16 mouse cellular contexts compared by ENCODE assay signal in the genomic region with DNA sequence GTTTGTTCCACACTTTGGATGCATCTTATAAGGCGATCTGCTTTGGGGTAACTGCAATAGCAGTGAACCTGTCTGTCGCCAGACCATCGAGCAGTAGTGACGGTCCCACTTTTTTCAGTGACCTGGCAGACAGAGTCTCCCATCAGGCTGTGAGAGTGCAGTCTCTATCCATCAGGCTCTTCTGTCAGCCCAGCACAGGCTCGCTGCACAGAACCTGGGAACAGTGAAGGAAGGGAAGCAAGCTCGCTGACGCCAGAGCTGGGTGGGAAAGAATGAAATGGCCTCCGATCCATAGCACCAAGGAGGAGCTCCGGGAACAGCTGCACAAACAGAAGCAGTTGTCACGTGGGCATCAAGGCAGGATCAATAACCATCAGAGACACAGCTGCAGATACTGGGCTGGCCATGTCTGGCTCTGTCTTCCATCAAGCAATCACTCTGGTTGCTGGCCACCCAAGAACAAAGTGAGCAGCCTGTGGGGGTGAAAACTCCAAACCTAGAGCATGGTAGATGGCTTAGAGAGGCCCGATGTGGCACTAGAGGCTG. TPM values are rescaled to one million over a fixed set of nuclear protein-coding genes. Genes with fewer than 3 reads are reported as not detected.
"Had no signal": no experiment of that assay in that cellular context is flagged by ENCODE, and none has a peak within 500 bp of the region (broad histone marks: within the 10 kb centered on the region; RNA-seq: fewer than 3 reads in every experiment).

No protein-coding gene starts in this region.

- H3K4me1 ChIP-seq: limb, embryonic 13.5 days; liver, embryonic 12.5 days; megakaryocyte, embryonic 14.5 days; neural tube, embryonic 12.5 days had no signal

- H3K4me2 ChIP-seq: limb, embryonic 13.5 days; liver, embryonic 12.5 days; lung, embryonic 14.5 days; neural tube, embryonic 12.5 days had no signal

- ATAC-seq: liver, embryonic 12.5 days had no signal

- H3K9ac ChIP-seq: limb, embryonic 13.5 days; liver, embryonic 12.5 days; lung, embryonic 14.5 days; neural tube, embryonic 12.5 days had no signal

- DNase-seq: kidney, adult 11 months; kidney, adult 9 months; kidney, postnatal 14 days; lung, embryonic 14.5 days; lung, postnatal 10 days; midbrain, embryonic 14.5 days; thymus, adult 2 months; thymus, postnatal 36 days had no signal

- H3K36me3 ChIP-seq: limb, embryonic 13.5 days; liver, embryonic 12.5 days; neural tube, embryonic 12.5 days had no signal

- H3K27ac ChIP-seq: left cerebral cortex, adult 2 months; limb, embryonic 13.5 days; liver, embryonic 12.5 days; macrophage; neural tube, embryonic 12.5 days had no signal

- H3K9me3 ChIP-seq: limb, embryonic 13.5 days; liver, embryonic 12.5 days; megakaryocyte, embryonic 14.5 days; neural tube, embryonic 12.5 days had no signal

- H3K27me3 ChIP-seq: limb, embryonic 13.5 days; liver, embryonic 12.5 days; neural tube, embryonic 12.5 days had no signal

- H3K4me3 ChIP-seq: left cerebral cortex, adult 2 months; limb, embryonic 13.5 days; liver, embryonic 12.5 days; megakaryocyte, embryonic 14.5 days; neural tube, embryonic 12.5 days had no signal

RNA-seq across cellular contexts. Expression of gene Gm20509, which starts 35.1 kb away (rescaled TPM):
- polyA plus RNA-seq: large intestine, adult 2 months; limb, embryonic 13.5 days; liver, embryonic 12.5 days; liver, embryonic 16.5 days; lung, embryonic 14.5 days; macrophage; midbrain, embryonic 14.5 days; neural tube, embryonic 12.5 days; thymus, adult 2 months had no signal

RNA-seq across cellular contexts. Expression of gene Khdc3, which starts 35.8 kb away (rescaled TPM):
- polyA plus RNA-seq: liver, embryonic 12.5 days; lung, embryonic 14.5 days; macrophage; neural tube, embryonic 12.5 days had no signal
